Mouse (Mus musculus) small intestine, adult 2 months (tissue): ENCODE results near the gene Rhog. TPM values are rescaled to one million over a fixed set of nuclear protein-coding genes. Genes with fewer than 3 reads are reported as not detected.
"Not testable (repeated sequence)": the region's sequence is repeated elsewhere in the genome, so short reads cannot be mapped to it uniquely, and the experiment has no call there.

Experiments
- H3K27ac ChIP-seq: fragments of 200-500 bp; 2 replicates; pipeline ENCODE4 v1.5.1; 2012; ENCODE audit warnings: low read depth, low read length, control low read depth, inconsistent platforms; ENCODE audit not compliant: insufficient read depth
- H3K27me3 ChIP-seq: fragments of 200-500 bp; 2 replicates; pipeline ENCODE4 v1.6.1; 2012; ENCODE audit warnings: mild to moderate bottlenecking, moderate library complexity, low read length, inconsistent platforms; ENCODE audit not compliant: control insufficient read depth, insufficient read depth
- H3K36me3 ChIP-seq: fragments of 200-500 bp; 2 replicates; pipeline ENCODE4 v1.6.1; 2012; ENCODE audit warnings: mild to moderate bottlenecking, low read length, control low read depth, inconsistent platforms; ENCODE audit not compliant: control insufficient read depth, insufficient read depth
- H3K4me1 ChIP-seq: fragments of 200-500 bp; 2 replicates; pipeline ENCODE4 v1.6.1; 2012; ENCODE audit warnings: low read length, inconsistent platforms, mixed read lengths; ENCODE audit not compliant: control insufficient read depth, insufficient read depth, insufficient read length
- H3K4me3 ChIP-seq: fragments of 200-500 bp; 2 replicates; pipeline ENCODE4 v1.5.1; 2012; ENCODE audit warnings: low read depth, mild to moderate bottlenecking, control low read depth, inconsistent platforms, low read length, moderate library complexity
- CTCF ChIP-seq: fragments of 200-500 bp; IDR thresholded peaks from 2 replicates; pipeline ENCODE4 v1.5.1; 2012; ENCODE audit warnings: low read depth, mild to moderate bottlenecking, control low read depth, inconsistent platforms, low read length, moderate library complexity, mixed read lengths; ENCODE audit not compliant: insufficient replicate concordance, insufficient read length; ENCODE audit errors: extremely low read depth
- POLR2A ChIP-seq: fragments of 200-500 bp; IDR thresholded peaks from 2 replicates; pipeline ENCODE4 v1.6.1; 2012; ENCODE audit warnings: low read depth, mild to moderate bottlenecking, control low read depth, inconsistent platforms, low read length, moderate library complexity
- WGBS: fragments of 180-500 bp; shearing (Covaris S2); methylation state at CpG from one replicate; pipeline ENCODE4 v1.1.7; 2018; 5-methylcytosine and 5-hydroxymethylcytosine counted together
- polyA plus RNA-seq: library from polyadenylated mRNA; depleted of rRNA; stranded (reverse); fragments of >200 nt; gene quantifications from 2 replicates; pipeline ENCODE4 v1.2.3, GENCODE M21; 2012

Gene Rhog
- polyA plus RNA-seq, 1 experiment = 165 TPM

- H3K27me3 ChIP-seq = no peaks in the 10 kb centered on the region
- WGBS = 19% methylated on average over 5 of the region's 5 CpGs
- no peak overlapping the region for H3K4me3 ChIP-seq
- no peak overlapping the region; the same call in 1 of the 2 replicates for H3K27ac ChIP-seq
- H3K36me3 ChIP-seq = no peaks in the 10 kb centered on the region
- H3K4me1 ChIP-seq = peaks cover 5% of the 10 kb centered on the region; the same call in 1 of the 2 replicates
- no peak for TF ChIP-seq CTCF
- no peak for TF ChIP-seq POLR2A
Measured at GRCm38 (mm10) chr7:102282261-102282660, 26.4 kb upstream of the Rhog start.

- peaks cover 5% of the 10 kb centered on the region; the same call in 1 of the 2 replicates for H3K4me1 ChIP-seq
- TF ChIP-seq CTCF = no peak
- TF ChIP-seq POLR2A = no peak
- H3K4me3 ChIP-seq = no peak overlapping the region
- no peak overlapping the region for H3K27ac ChIP-seq
- H3K27me3 ChIP-seq = no peaks in the 10 kb centered on the region
- H3K36me3 ChIP-seq = no peaks in the 10 kb centered on the region
- whole genome bisulfite sequencing = 93% methylated on average over 1 of the region's 1 CpGs
Measured at GRCm38 (mm10) chr7:102281403-102281802, 25.5 kb upstream of the Rhog start.

GRCm38 (mm10) chr7:102272422-102272948 is 16.6 kb upstream of the Rhog start:
- H3K4me1 ChIP-seq = peaks cover 6% of the 10 kb centered on the region
- H3K36me3 ChIP-seq = no peaks in the 10 kb centered on the region
- H3K27ac ChIP-seq = no peak overlapping the region
- WGBS = 78% methylated on average over 3 of the region's 3 CpGs
- H3K27me3 ChIP-seq = no peaks in the 10 kb centered on the region
- TF ChIP-seq CTCF (no peak), POLR2A (no peak)
- H3K4me3 ChIP-seq = no peak overlapping the region

GRCm38 (mm10) chr7:102268395-102268748 is 12.5 kb upstream of the Rhog start:
- no peaks in the 10 kb centered on the region for H3K27me3 ChIP-seq
- H3K4me1 ChIP-seq = peaks cover 10% of the 10 kb centered on the region
- TF ChIP-seq CTCF (no peak), POLR2A (no peak)
- peak overlapping the region; percentile 34; the same call in 1 of the 2 replicates for H3K27ac ChIP-seq
- WGBS = 3% methylated on average over 12 of the region's 12 CpGs
- H3K36me3 ChIP-seq = no peaks in the 10 kb centered on the region
- H3K4me3 ChIP-seq = peak overlapping the region; percentile 76

GRCm38 (mm10) chr7:102267601-102268394 is 11.9 kb upstream of the Rhog start, which contains the start of gene Stim1:
Stim1 (plus strand) TSS chr7:102267806.
- Histone ChIP-seq H3K27ac (peak within 1 kb of the TSS; percentile 41), H3K4me3 (peak within 1 kb of the TSS; percentile 76), H3K4me1 (peaks cover 10% of the 10 kb centered on the region), H3K27me3 (no peaks in the 10 kb centered on the region), H3K36me3 (no peaks in the 10 kb centered on the region)
- TF ChIP-seq CTCF (no peak), POLR2A (peak; percentile 45)
- under 1% methylated on average over 58 of the region's 73 CpGs for WGBS

GRCm38 (mm10) chr7:102267113-102267579 is 11.3 kb upstream of the Rhog start:
- Histone ChIP-seq H3K4me1 (peaks cover 5% of the 10 kb centered on the region; the same call in 1 of the 2 replicates), H3K4me3 (peak overlapping the region; percentile 76), H3K27me3 (no peaks in the 10 kb centered on the region), H3K36me3 (no peaks in the 10 kb centered on the region), H3K27ac (peak overlapping the region; percentile 41)
- TF ChIP-seq CTCF (peak; percentile 83; the same call in 1 of the 2 replicates), POLR2A (no peak; the same call in 1 of the 2 replicates)
- under 1% methylated on average over 34 of the region's 34 CpGs for WGBS

- no peaks in the 10 kb centered on the region for H3K27me3 ChIP-seq
- peaks cover 5% of the 10 kb centered on the region; the same call in 1 of the 2 replicates for H3K4me1 ChIP-seq
- peak; percentile 32; the same call in 1 of the 2 replicates for TF ChIP-seq POLR2A
- TF ChIP-seq CTCF = no peak
- peak overlapping the region; percentile 26 for H3K4me3 ChIP-seq
- 33% methylated on average over 14 of the region's 14 CpGs for WGBS
- H3K36me3 ChIP-seq = no peaks in the 10 kb centered on the region
- peak overlapping the region; percentile 41 for H3K27ac ChIP-seq
Measured at GRCm38 (mm10) chr7:102266401-102267042, 10.7 kb upstream of the Rhog start.

GRCm38 (mm10) chr7:102266021-102266400 is 10.2 kb upstream of the Rhog start:
- H3K36me3 ChIP-seq, H3K27me3 ChIP-seq, H3K4me1 ChIP-seq, H3K4me3 ChIP-seq: not testable (repeated sequence)
- 87% methylated on average over 10 of the region's 10 CpGs for WGBS
- H3K27ac ChIP-seq = peak overlapping the region; percentile 41
